Mouse (Mus musculus) E14TG2a.4 (cell line): Measurements from ENCODE around the gene Zg16.

Experiments
- CTCF ChIP-seq: conservative IDR thresholded peaks from 2 replicates; pipeline ENCODE4 v1.5.1; 2014; ENCODE audit warnings: low read length
- POU5F1 ChIP-seq: IDR thresholded peaks from 2 replicates; pipeline ENCODE4 v1.6.1; 2014; ENCODE audit warnings: low read length, borderline replicate concordance

GRCm38 (mm10) chr7:127080045-127080444, 7.1 kb downstream of the Zg16 start:
- TF ChIP-seq POU5F1 (no peak), CTCF (no peak)
